Comparison of ENCODE assay signal across 19 mouse cellular contexts in the genomic region with DNA sequence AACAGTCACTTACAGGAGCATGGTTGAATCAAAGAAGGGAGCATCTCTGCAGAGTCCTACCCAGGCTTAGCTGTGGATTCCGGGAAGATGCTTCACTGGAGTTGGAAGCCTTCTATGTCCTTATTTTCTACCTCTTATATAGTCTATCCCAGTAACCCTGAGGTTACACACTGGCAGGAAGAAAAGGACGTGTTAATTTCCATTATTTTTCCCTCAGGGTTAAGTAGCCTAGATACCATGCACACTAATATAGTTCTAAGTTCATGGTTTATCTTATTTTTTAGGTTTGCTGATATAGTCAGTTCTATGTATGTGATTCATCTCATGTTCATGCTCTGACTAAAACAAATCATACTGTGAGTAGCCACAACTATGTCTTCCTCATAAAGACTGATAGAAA. TPM values are rescaled to one million over a fixed set of nuclear protein-coding genes. Genes with fewer than 3 reads are reported as not detected.
"Had no signal": no experiment of that assay in that cellular context is flagged by ENCODE, and none has a peak within 500 bp of the region (broad histone marks: within the 10 kb centered on the region; RNA-seq: fewer than 3 reads in every experiment).

A gene (minus strand): TSS at position 101 of the 400 bp plus-strand sequence.

RNA-seq across cellular contexts. Expression of the gene that starts here (rescaled TPM):
- polyA plus RNA-seq: heart, embryonic 13.5 days; heart, embryonic 14.5 days; hindbrain, embryonic 10.5 days; hindbrain, embryonic 12.5 days; hindbrain, embryonic 13.5 days; hindbrain, embryonic 14.5 days; hindbrain, embryonic 15.5 days; hindbrain, embryonic 16.5 days; hindbrain, postnatal 0 days; inflammation-experienced regulatory T-cells, adult 6 months; intestine, embryonic 14.5 days; intestine, embryonic 15.5 days; intestine, postnatal 0 days; kidney, adult 2 months; kidney, embryonic 14.5 days; kidney, embryonic 15.5 days; kidney, embryonic 16.5 days; kidney, postnatal 0 days; large intestine, adult 2 months had no signal
